Mouse (Mus musculus) G1E (cell line): ENCODE results near the gene Pim1. TPM values are rescaled to one million over a fixed set of nuclear protein-coding genes. Genes with fewer than 3 reads are reported as not detected.
"Not testable (repeated sequence)": the region's sequence is repeated elsewhere in the genome, so short reads cannot be mapped to it uniquely, and the experiment has no call there.

Experiments
- ATAC-seq: 2 replicates; pipeline ENCODE4 v1.8.0; 2016; ENCODE audit warnings: mild to moderate bottlenecking; ENCODE audit not compliant: insufficient number of reproducible peaks, poor library complexity, low FRiP score, severe bottlenecking; ENCODE audit errors: extremely low read depth
- DNase-seq: peaks from one replicate; pipeline ENCODE4 v3.0.0; 2012; ENCODE audit warnings: low spot score
- H3K27me3 ChIP-seq: 2 replicates; pipeline ENCODE4 v1.6.1; 2012; ENCODE audit warnings: mild to moderate bottlenecking, low read length, inconsistent platforms; ENCODE audit not compliant: insufficient read depth
- H3K36me3 ChIP-seq: replicated peaks from 2 replicates; pipeline ENCODE3; 2012; ENCODE audit warnings: mild to moderate bottlenecking, inconsistent platforms
- H3K4me1 ChIP-seq: 2 replicates; pipeline ENCODE4 v1.6.1; 2012; ENCODE audit warnings: low read depth, low read length, inconsistent platforms, mixed read lengths; ENCODE audit not compliant: insufficient read depth
- H3K4me3 ChIP-seq: 2 replicates; pipeline ENCODE4 v1.5.1; 2012; ENCODE audit warnings: low read depth, mild to moderate bottlenecking, inconsistent platforms, low read length, moderate library complexity, mixed read lengths
- H3K9me3 ChIP-seq: replicated peaks from 2 replicates; pipeline ENCODE4 v1.6.1; 2012; ENCODE audit warnings: inconsistent platforms
- CTCF ChIP-seq: IDR thresholded peaks from 2 replicates; pipeline ENCODE4 v1.5.1; 2012; ENCODE audit warnings: low read depth, low read length, inconsistent platforms, mixed read lengths
- GATA1 ChIP-seq: IDR thresholded peaks from 2 replicates; pipeline ENCODE4 v1.6.1; 2012; ENCODE audit warnings: borderline replicate concordance, low read length, inconsistent platforms, mixed read lengths
- GATA2 ChIP-seq: IDR thresholded peaks from 2 replicates; pipeline ENCODE4 v1.6.1; 2012; ENCODE audit warnings: low read depth, low read length, inconsistent platforms, borderline replicate concordance
- POLR2AphosphoS5 ChIP-seq: IDR thresholded peaks from 2 replicates; pipeline ENCODE4 v1.6.1; 2012; ENCODE audit warnings: low read depth, low read length, inconsistent platforms; ENCODE audit not compliant: insufficient replicate concordance
- TAL1 ChIP-seq: conservative IDR thresholded peaks from 2 replicates; pipeline ENCODE4 v1.6.1; 2012; ENCODE audit warnings: low read depth, low read length, inconsistent platforms, mixed read lengths
- polyA plus RNA-seq: library from polyadenylated mRNA; stranded (reverse); fragments of >175 nt; gene quantifications from 2 replicates; pipeline ENCODE4 v1.2.3, GENCODE M21; 2012
- total RNA-seq, 2 experiments: library from RNA; stranded (forward) in 1 of 2; stranded (reverse) in 1 of 2; fragments of 200-1000 nt in 1 of 2; fragments of >200 nt in 1 of 2; fragmentation: Nextera tagmentation in 1 of 2; gene quantifications; 2 replicates each; pipeline ENCODE4 v1.2.3; 2014 to 2017

The Pim1 gene
- total and polyA plus RNA-seq, 3 experiments, result 123 to 174 (median 151) TPM

GRCm38 (mm10) chr17:29498028-29498427 is 7.5 kb downstream of the Pim1 start:
- Histone ChIP-seq H3K36me3 (peaks cover 31% of the 10 kb centered on the region), H3K27me3 (no peaks in the 10 kb centered on the region), H3K4me1 (peaks cover 70% of the 10 kb centered on the region), H3K9me3 (no peaks in the 10 kb centered on the region), H3K4me3 (peak overlapping the region; percentile 23; the same call in 1 of the 2 replicates)
- DNase-seq (peak; percentile 56), ATAC-seq (peak; percentile 40)
- no peak for TF ChIP-seq TAL1
- TF ChIP-seq POLR2AphosphoS5, result 0 out of 2 replicates have a peak, but pooled peaks have one; percentile 83
- TF ChIP-seq GATA1, result no peak
- TF ChIP-seq CTCF, result no peak
- no peak for TF ChIP-seq GATA2

GRCm38 (mm10) chr17:29498952-29499351 is 8.4 kb downstream of the Pim1 start:
- not testable (repeated sequence) for H3K27me3 ChIP-seq, H3K4me3 ChIP-seq, ATAC-seq, H3K9me3 ChIP-seq, DNase-seq
- H3K36me3 ChIP-seq, result peaks cover 22% of the 10 kb centered on the region
- H3K4me1 ChIP-seq, result peaks cover 72% of the 10 kb centered on the region

- H3K4me3 ChIP-seq, result no peak overlapping the region; the same call in 1 of the 2 replicates
- no peak for ATAC-seq
- DNase-seq, result no peak
- H3K36me3 ChIP-seq, result peaks cover 16% of the 10 kb centered on the region
- peaks cover 4% of the 10 kb centered on the region for H3K9me3 ChIP-seq
- no peak for TF ChIP-seq GATA2
- TF ChIP-seq GATA1, result no peak
- TF ChIP-seq TAL1, result no peak
- peak; percentile 70; the same call in 1 of the 2 replicates for TF ChIP-seq POLR2AphosphoS5
- no peak for TF ChIP-seq CTCF
- H3K27me3 ChIP-seq, result no peaks in the 10 kb centered on the region
- H3K4me1 ChIP-seq, result peaks cover 70% of the 10 kb centered on the region
Observed at GRCm38 (mm10) chr17:29499511-29499910, 9.0 kb downstream of the Pim1 start.

- H3K36me3 ChIP-seq, result peaks cover 12% of the 10 kb centered on the region
- ATAC-seq (no peak), DNase-seq (no peak)
- peak overlapping the region; percentile 39; the same call in 1 of the 2 replicates for H3K4me3 ChIP-seq
- H3K27me3 ChIP-seq, result no peaks in the 10 kb centered on the region
- H3K9me3 ChIP-seq, result peaks cover 4% of the 10 kb centered on the region
- peaks cover 65% of the 10 kb centered on the region for H3K4me1 ChIP-seq
- TF ChIP-seq POLR2AphosphoS5, result no peak
- no peak for TF ChIP-seq CTCF
- no peak for TF ChIP-seq TAL1
Observed at GRCm38 (mm10) chr17:29500243-29500740, 9.7 kb downstream of the Pim1 start.

GRCm38 (mm10) chr17:29500802-29501469 is 10.4 kb downstream of the Pim1 start:
- H3K36me3 ChIP-seq, result peaks cover 12% of the 10 kb centered on the region
- peak; percentile 68 for DNase-seq
- ATAC-seq, result peak; percentile 61
- peaks cover 69% of the 10 kb centered on the region for H3K4me1 ChIP-seq
- peaks cover 4% of the 10 kb centered on the region for H3K9me3 ChIP-seq
- H3K4me3 ChIP-seq, result no peak overlapping the region; the same call in 1 of the 2 replicates
- H3K27me3 ChIP-seq, result no peaks in the 10 kb centered on the region
- TF ChIP-seq TAL1 (no peak; the same call in 1 of the 2 replicates), GATA1 (no peak), CTCF (no peak), POLR2AphosphoS5 (no peak), GATA2 (no peak)

GRCm38 (mm10) chr17:29502005-29502668 is 11.6 kb downstream of the Pim1 start:
- DNase-seq, result no peak
- H3K36me3 ChIP-seq, result no peaks in the 10 kb centered on the region
- no peak for ATAC-seq
- H3K9me3 ChIP-seq, result peaks cover 4% of the 10 kb centered on the region
- H3K4me1 ChIP-seq, result peaks cover 66% of the 10 kb centered on the region
- H3K27me3 ChIP-seq, result no peaks in the 10 kb centered on the region
- no peak overlapping the region for H3K4me3 ChIP-seq
- TF ChIP-seq CTCF (no peak), TAL1 (peak; percentile 45)
